Mouse (Mus musculus) layer of hippocampus, postnatal 10 days (tissue): ENCODE measurements around the gene Ppm1e. TPM values are rescaled to one million over a fixed set of nuclear protein-coding genes. Genes with fewer than 3 reads are reported as not detected.

Experiments used
- total RNA-seq, 2 experiments: library from RNA; stranded (reverse); gene quantifications; 2 replicates each; pipeline ENCODE4 v1.2.3; 2021

The Ppm1e gene
- total RNA-seq, 2 experiments from 2014 or later = 251 to 257 TPM

Other genes starting within 250 kb of the Ppm1e start
- 10 to 100 TPM; 16.8 to 16.9 TPM for gene Ska2, start 249.8 kb downstream of the Ppm1e start, total RNA-seq
- gene Trim37, start 231.9 kb downstream of the Ppm1e start, total RNA-seq = 100 to 1,000 TPM; 160 to 169 TPM
- 1 to 10 TPM; 4.1 to 4.7 TPM for gene Rad51c, start 45.9 kb upstream of the Ppm1e start, total RNA-seq
- under 1 TPM; 0.22 to 0.48 TPM for gene Tex14, start 46.0 kb upstream of the Ppm1e start, total RNA-seq
- not detected for gene Gm11492, start 207.6 kb upstream of the Ppm1e start, total RNA-seq
- gene Sept4, start 209.9 kb upstream of the Ppm1e start, total RNA-seq = 10 to 100 TPM; 45.5 to 50.6 TPM
- gene Mtmr4, start 233.1 kb upstream of the Ppm1e start, total RNA-seq = 10 to 100 TPM; 82.7 to 84.6 TPM